Mouse (Mus musculus) brain, embryonic 14.5 days (tissue): Measurements from ENCODE around the gene Cstb.
A peak's percentile ranks its signal among the peaks of the same experiment; 100 is the strongest.

Source experiments
- CTCF ChIP-seq: fragments of 200-500 bp; IDR thresholded peaks from 2 replicates; pipeline ENCODE4 v1.5.1; 2012; ENCODE audit warnings: inconsistent platforms, mild to moderate bottlenecking, moderate library complexity, borderline replicate concordance; ENCODE audit not compliant: insufficient read depth, insufficient read length; ENCODE audit errors: extremely low read depth
- POLR2A ChIP-seq: fragments of 200-500 bp; IDR thresholded peaks from 2 replicates; pipeline ENCODE4 v1.6.1; 2012; ENCODE audit warnings: mild to moderate bottlenecking, inconsistent platforms, borderline replicate concordance; ENCODE audit not compliant: poor library complexity, insufficient read depth, insufficient read length, severe bottlenecking; ENCODE audit errors: extremely low read depth

GRCm38 (mm10) chr10:78439550-78439949, 14.1 kb downstream of the Cstb start:
- no peak for TF ChIP-seq POLR2A
- TF ChIP-seq CTCF = peak; percentile 62
